Mouse (Mus musculus) gastrocnemius, postnatal 25 days (tissue): ENCODE data around the gene Astn1. TPM values are rescaled to one million over a fixed set of nuclear protein-coding genes. Genes with fewer than 3 reads are reported as not detected.

ENCODE experiments used
- microRNA-seq, 2 experiments: library from miRNA; unstranded; fragments of <30 nt; microRNA quantifications; one replicate each; pipeline ENCODE4 v1.2.0; 2021; ENCODE audit warnings: borderline replicate concordance in 2 of 2
- total RNA-seq, 2 experiments: library from RNA; stranded (reverse); gene quantifications; 1 replicate in 1 of 2; 2 replicates in 1 of 2; pipeline ENCODE4 v1.2.3; 2021

Gene Astn1
- total RNA-seq, 2 experiments from 2014 or later, result 0.21 TPM; not detected in 1

Small RNAs within 50 kb of the gene (microRNA-seq; reads per million reads assigned to microRNA genes)
- gene Mir488, result 1.5 to 2.6 reads per million in 2 experiments

Other genes with a start within 250 kb of the Astn1 start
- under 1 TPM; 0.11 to 0.28 TPM for gene Brinp2, start 5.9 kb upstream of the Astn1 start, total RNA-seq